Mouse (Mus musculus) MEL (cell line): ENCODE data around the gene Armc7. TPM values are rescaled to one million over a fixed set of nuclear protein-coding genes. Genes with fewer than 3 reads are reported as not detected.
"Not testable (repeated sequence)": the region's sequence is repeated elsewhere in the genome, so short reads cannot be mapped to it uniquely, and the experiment has no call there.

Experiments used
- DNase-seq: peaks from one replicate; pipeline ENCODE4 v3.0.0; 2011; ENCODE audit warnings: low read depth, low spot score
- H3K27ac ChIP-seq: 2 replicates; pipeline ENCODE4 v1.5.1; 2012; ENCODE audit warnings: low read depth, mild to moderate bottlenecking, control low read depth, low read length, moderate library complexity; ENCODE audit not compliant: control insufficient read depth
- H3K27me3 ChIP-seq, 2 experiments: fragments of 150-350 bp in 1 of 2; sonication (generic) in 1 of 2; 2 replicates each; pipeline ENCODE4 v1.6.1; 2012; ENCODE audit warnings: low read length in 2 of 2, mild to moderate bottlenecking in 2 of 2, improper control_type of control experiment in 1 of 2, moderate library complexity in 1 of 2; ENCODE audit not compliant: insufficient read depth in 2 of 2, control insufficient read depth in 1 of 2
- H3K36me3 ChIP-seq, 2 experiments: 2 replicates each; pipeline ENCODE4 v1.6.1; 2012 to 2014; ENCODE audit warnings: low read length in 2 of 2, improper control_type of control experiment in 1 of 2, inconsistent platforms in 1 of 2, mild to moderate bottlenecking in 1 of 2; ENCODE audit not compliant: insufficient read depth in 2 of 2, control insufficient read depth in 1 of 2
- H3K4me1 ChIP-seq, 2 experiments: fragments of 150-350 bp in 1 of 2; sonication (generic) in 1 of 2; 2 replicates each; pipeline ENCODE4 v1.6.1; 2012; ENCODE audit warnings: low read length in 2 of 2, improper control_type of control experiment in 1 of 2, mild to moderate bottlenecking in 1 of 2; ENCODE audit not compliant: insufficient read depth in 2 of 2, control insufficient read depth in 1 of 2
- H3K4me3 ChIP-seq, 2 experiments: fragments of 150-350 bp in 1 of 2; sonication (generic) in 1 of 2; 2 replicates each; pipeline ENCODE4 v1.5.1; 2012; ENCODE audit warnings: low read depth in 2 of 2, low read length in 2 of 2, mild to moderate bottlenecking in 2 of 2, moderate library complexity in 2 of 2, control low read depth in 1 of 2, improper control_type of control experiment in 1 of 2; ENCODE audit not compliant: control insufficient read depth in 1 of 2, insufficient read depth in 1 of 2
- H3K79me2 ChIP-seq: 2 replicates; pipeline ENCODE4 v1.6.1; 2012; ENCODE audit warnings: mild to moderate bottlenecking, low read length, moderate library complexity; ENCODE audit not compliant: control insufficient read depth, poor library complexity, insufficient read depth
- H3K9ac ChIP-seq: 2 replicates; pipeline ENCODE4 v1.6.1; 2012; ENCODE audit warnings: low read depth, mild to moderate bottlenecking, control low read depth, low read length, moderate library complexity; ENCODE audit not compliant: control insufficient read depth, poor library complexity, severe bottlenecking
- H3K9me3 ChIP-seq: fragments of 150-350 bp; sonication (generic); replicated peaks from 2 replicates; pipeline ENCODE4 v1.6.1; 2012; ENCODE audit warnings: mild to moderate bottlenecking, low read length, improper control_type of control experiment, moderate library complexity; ENCODE audit not compliant: insufficient read depth
- BHLHE40 ChIP-seq: IDR thresholded peaks from 2 replicates; pipeline ENCODE4 v1.6.1; 2012; ENCODE audit warnings: low read depth, mild to moderate bottlenecking, inconsistent platforms, low read length, improper control_type of control experiment, borderline replicate concordance
- CHD2 ChIP-seq: IDR thresholded peaks from 2 replicates; pipeline ENCODE4 v1.6.1; 2011; ENCODE audit warnings: low read length, improper control_type of control experiment
- CTCF ChIP-seq, 3 experiments: IDR thresholded peaks in 2 of 3; conservative IDR thresholded peaks in 1 of 3; 2 replicates each; pipeline ENCODE4 v1.5.1; 2011 to 2012; ENCODE audit warnings: low read length in 3 of 3, low read depth in 2 of 3, mild to moderate bottlenecking in 2 of 3, improper control_type of control experiment in 1 of 3, inconsistent platforms in 1 of 3, mixed read lengths in 1 of 3, moderate library complexity in 1 of 3; ENCODE audit not compliant: control insufficient read depth in 1 of 3, insufficient read depth in 1 of 3, poor library complexity in 1 of 3, severe bottlenecking in 1 of 3
- E2F4 ChIP-seq: IDR thresholded peaks from 2 replicates; pipeline ENCODE4 v1.6.1; 2011; ENCODE audit warnings: low read depth, low read length, improper control_type of control experiment, borderline replicate concordance
- GABPA ChIP-seq: IDR thresholded peaks from 2 replicates; pipeline ENCODE4 v1.6.1; 2012; ENCODE audit warnings: low read depth, mild to moderate bottlenecking, inconsistent platforms, low read length, improper control_type of control experiment, moderate library complexity
- KAT2A ChIP-seq: conservative IDR thresholded peaks from 2 replicates; pipeline ENCODE4 v1.6.1; 2012; ENCODE audit warnings: low read depth, low read length, improper control_type of control experiment, inconsistent platforms
- MAZ ChIP-seq: IDR thresholded peaks from 2 replicates; pipeline ENCODE4 v1.6.1; 2012; ENCODE audit warnings: low read depth, mild to moderate bottlenecking, inconsistent platforms, low read length, improper control_type of control experiment
- MEF2A ChIP-seq: IDR thresholded peaks from 2 replicates; pipeline ENCODE4 v1.6.1; 2014; ENCODE audit warnings: low read depth, mild to moderate bottlenecking, inconsistent platforms, low read length, improper control_type of control experiment; ENCODE audit not compliant: poor library complexity, insufficient replicate concordance, severe bottlenecking; ENCODE audit errors: extremely low read depth
- MYB ChIP-seq: IDR thresholded peaks from 2 replicates; pipeline ENCODE4 v1.6.1; 2011; ENCODE audit warnings: mild to moderate bottlenecking, low read depth, low read length, improper control_type of control experiment
- NELFE ChIP-seq: IDR thresholded peaks from 2 replicates; pipeline ENCODE4 v1.6.1; 2011; ENCODE audit warnings: low read depth, low read length, improper control_type of control experiment
- POLR2A ChIP-seq, 2 experiments: IDR thresholded peaks; 2 replicates each; pipeline ENCODE4 v1.6.1; 2011 to 2012; ENCODE audit warnings: low read length in 2 of 2, mild to moderate bottlenecking in 2 of 2, control low read depth in 1 of 2, improper control_type of control experiment in 1 of 2, low read depth in 1 of 2, moderate library complexity in 1 of 2; ENCODE audit not compliant: control insufficient read depth in 1 of 2, insufficient read depth in 1 of 2, poor library complexity in 1 of 2
- POLR2AphosphoS5 ChIP-seq: IDR thresholded peaks from 2 replicates; pipeline ENCODE4 v1.6.1; 2012; ENCODE audit warnings: low read depth, borderline replicate concordance, mild to moderate bottlenecking, inconsistent platforms, low read length, moderate library complexity, mixed read lengths
- TBP ChIP-seq: IDR thresholded peaks from 2 replicates; pipeline ENCODE4 v1.8.0; 2011; ENCODE audit warnings: low read depth, low read length, improper control_type of control experiment
- UBTF ChIP-seq: IDR thresholded peaks from 2 replicates; pipeline ENCODE4 v1.6.1; 2012; ENCODE audit warnings: low read depth, mild to moderate bottlenecking, inconsistent platforms, low read length, improper control_type of control experiment, moderate library complexity, borderline replicate concordance; ENCODE audit not compliant: insufficient read depth
- ZC3H11A ChIP-seq: IDR thresholded peaks from 2 replicates; pipeline ENCODE4 v1.6.1; 2012; ENCODE audit warnings: low read depth, mild to moderate bottlenecking, inconsistent platforms, low read length, improper control_type of control experiment
- polyA plus RNA-seq, 2 experiments: library from polyadenylated mRNA; stranded (reverse) in 1 of 2; unstranded in 1 of 2; fragments of >175 nt in 1 of 2; fragments of >200 nt in 1 of 2; gene quantifications; 2 replicates each; pipeline versions ENCODE4 v1.2.1 to v1.2.4; 2012; ENCODE audit warnings: low replicate concordance in 2 of 2, low read depth in 1 of 2; ENCODE audit not compliant: insufficient read length in 2 of 2, insufficient read depth in 1 of 2, missing spikeins in 1 of 2
- total RNA-seq: library from RNA; depleted of rRNA; stranded (reverse); fragments of 300-350 nt; gene quantifications from 2 replicates; pipeline ENCODE4 v1.2.3, GENCODE M21; 2012

The Armc7 gene
- total and polyA plus RNA-seq, 3 experiments = 9.1 to 13.1 TPM; not detected in 1

DNA sequence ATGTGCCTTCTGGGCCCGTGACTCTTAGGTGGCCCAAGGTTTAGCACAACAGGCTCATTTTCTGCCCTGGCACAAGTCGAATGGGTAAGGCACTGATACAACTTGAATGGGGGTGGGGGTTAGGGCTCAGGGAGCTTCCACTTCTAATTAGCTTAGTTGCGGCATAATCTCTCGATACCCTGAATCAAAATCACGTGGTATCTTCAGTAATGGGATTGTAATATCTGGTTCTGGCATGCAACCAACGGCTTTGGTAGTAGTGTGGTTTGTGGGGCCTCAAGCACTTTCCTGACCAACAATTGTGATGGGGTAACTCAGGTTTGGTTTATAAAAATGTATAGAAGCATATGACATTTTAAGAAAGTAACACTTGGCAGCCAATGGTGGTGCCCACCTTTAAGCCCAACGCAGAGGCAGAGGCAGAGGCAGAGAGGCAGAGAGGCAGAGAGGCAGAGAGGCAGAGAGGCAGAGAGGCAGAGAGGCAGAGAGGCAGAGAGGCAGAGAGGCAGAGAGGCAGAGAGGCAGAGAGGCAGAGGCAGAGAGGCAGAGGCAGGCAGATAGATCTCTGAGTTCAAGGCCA, 23.1 kb upstream of the Armc7 start (continued):
- TF ChIP-seq CTCF (IDR thresholded peaks at IDR 0.05 in 2 of 3, conservative IDR thresholded peaks at IDR 0.05 in 1 of 3; ENCODE audit: control insufficient read depth in 1 of 3, insufficient read depth in 1 of 3, low read depth in 2 of 3, low read length in 3 of 3, poor library complexity in 1 of 3, severe bottlenecking in 1 of 3) (no peak), ZC3H11A (no peak)

DNA sequence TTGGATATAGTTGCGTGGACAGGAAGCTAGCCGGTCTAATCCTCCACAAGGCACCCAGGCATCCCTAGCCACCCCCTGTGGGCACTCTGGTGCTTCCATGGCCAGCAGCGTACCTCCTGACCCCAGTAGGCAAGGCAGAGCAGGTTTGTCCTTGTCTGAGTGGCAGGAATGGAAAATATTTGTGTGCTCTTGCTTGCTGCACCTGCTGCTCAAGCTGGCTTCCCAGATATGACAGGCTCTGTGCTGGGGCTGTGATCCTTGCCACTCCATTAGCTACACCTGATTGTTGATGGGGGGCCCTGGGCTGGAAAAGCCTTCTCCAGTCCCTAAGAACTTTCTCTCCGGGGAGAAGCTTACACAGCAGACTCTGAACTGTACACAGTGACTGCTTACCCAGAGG, 22.2 kb upstream of the Armc7 start:
- H3K27ac ChIP-seq = no peak overlapping the region
- H3K4me3 ChIP-seq = no peak overlapping the region
- H3K9me3 ChIP-seq = no peaks in the 10 kb centered on the region
- peaks cover 0 to 3% of the 10 kb centered on the region in 2 experiments; a peak in 1 of 4 replicates for H3K36me3 ChIP-seq
- no peaks in the 10 kb centered on the region for H3K79me2 ChIP-seq
- H3K4me1 ChIP-seq = peaks cover 3 to 20% of the 10 kb centered on the region in 2 experiments
- H3K27me3 ChIP-seq = no peaks in the 10 kb centered on the region
- TF ChIP-seq UBTF (no peak), MAZ (no peak), NELFE (no peak), MYB (no peak), MEF2A (no peak), TBP (no peak), POLR2A (IDR thresholded peaks at IDR 0.05; ENCODE audit: control insufficient read depth in 1 of 2, insufficient read depth in 1 of 2, low read depth in 1 of 2, low read length in 2 of 2, poor library complexity in 1 of 2) (no peak), CHD2 (no peak), POLR2AphosphoS5 (no peak), GABPA (no peak), BHLHE40 (no peak), E2F4 (no peak), KAT2A (no peak)
- TF ChIP-seq, all 39 proteins: peak for 0
- no peak overlapping the region for H3K9ac ChIP-seq
- no peak for DNase-seq

DNA sequence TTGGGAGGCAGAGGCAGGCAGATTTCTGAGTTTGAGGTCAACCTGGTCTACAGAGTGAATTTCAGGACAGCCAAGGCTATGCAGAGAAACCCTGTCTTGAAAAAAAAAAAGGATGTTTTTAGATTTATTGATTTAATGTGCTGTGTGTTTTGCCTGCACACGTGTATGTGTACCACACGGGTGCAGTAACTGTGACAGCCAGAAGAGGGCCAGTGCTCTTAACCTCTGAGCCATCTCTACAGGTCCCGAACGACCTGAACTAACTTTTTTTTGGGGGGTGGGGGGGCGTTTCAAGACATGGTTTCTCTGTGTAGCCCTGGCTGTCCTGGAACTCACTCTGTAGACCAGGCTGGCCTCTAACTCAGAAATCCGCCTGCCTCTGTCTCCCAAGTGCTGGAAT, 20.6 kb upstream of the Armc7 start:
- not testable (repeated sequence) for H3K36me3 ChIP-seq, H3K9me3 ChIP-seq, H3K27ac ChIP-seq, H3K4me3 ChIP-seq, H3K79me2 ChIP-seq
- peak; percentile 46 for DNase-seq
- TF ChIP-seq CTCF (IDR thresholded peaks at IDR 0.05 in 2 of 3, conservative IDR thresholded peaks at IDR 0.05 in 1 of 3; ENCODE audit: control insufficient read depth in 1 of 3, insufficient read depth in 1 of 3, low read depth in 2 of 3, low read length in 3 of 3, poor library complexity in 1 of 3, severe bottlenecking in 1 of 3) = peak in 2 of 3 experiments; percentile 40 to 48; a peak in 5 of 6 replicates
- TF ChIP-seq, all 39 proteins: peak for 1; not testable (repeated sequence) for 38
- not testable (repeated sequence) for H3K27me3 ChIP-seq, H3K9ac ChIP-seq
- peaks cover 3 to 20% of the 10 kb centered on the region in 2 experiments for H3K4me1 ChIP-seq
